Mouse (Mus musculus): ENCODE data around the gene Rac1.
A peak's percentile ranks its signal among the peaks of the same experiment; 100 is the strongest.

Gene Rac1

DNA sequence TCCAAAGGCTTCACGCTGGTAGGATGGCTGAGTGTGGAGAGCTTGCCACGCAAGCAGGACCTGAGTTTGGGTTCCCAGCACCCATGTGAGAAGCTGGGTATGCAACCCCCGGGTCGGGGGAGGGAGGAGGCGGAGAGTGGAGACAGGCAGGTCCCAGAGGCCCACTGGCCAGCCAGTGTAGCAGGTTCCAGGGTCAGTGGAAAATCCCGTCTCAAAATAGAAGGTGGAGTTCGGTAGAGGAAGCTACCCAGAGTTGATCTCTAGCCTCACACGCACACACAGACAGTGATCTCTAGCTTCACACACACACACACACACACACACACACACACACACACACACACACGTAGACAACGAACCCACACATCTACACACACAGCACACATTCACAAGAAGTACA, 34.7 kb downstream of the Rac1 start:
- DNase-seq (ENCODE audit: low read depth): no peak

DNA sequence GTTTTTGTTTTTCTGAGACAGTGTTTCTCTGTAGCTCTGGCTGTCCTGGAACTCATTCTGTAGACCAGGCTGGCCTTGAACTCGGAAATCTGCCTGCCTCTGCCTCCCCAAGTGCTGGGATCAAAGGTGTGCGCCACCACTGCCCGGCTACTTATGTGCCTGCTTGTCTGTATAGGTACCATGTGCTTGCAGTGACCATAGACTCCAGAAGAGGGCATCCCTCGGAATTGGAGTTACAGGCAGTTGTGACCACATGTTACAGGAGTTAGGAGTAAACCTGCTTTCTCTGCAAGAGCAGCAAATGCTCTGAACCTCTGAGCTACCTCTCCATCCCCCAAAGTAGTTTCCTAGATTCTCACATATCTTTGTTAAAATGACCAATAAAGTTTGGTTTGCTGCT, 36.1 kb downstream of the Rac1 start:
- DNase-seq (ENCODE audit: low read depth): no peak

DNA sequence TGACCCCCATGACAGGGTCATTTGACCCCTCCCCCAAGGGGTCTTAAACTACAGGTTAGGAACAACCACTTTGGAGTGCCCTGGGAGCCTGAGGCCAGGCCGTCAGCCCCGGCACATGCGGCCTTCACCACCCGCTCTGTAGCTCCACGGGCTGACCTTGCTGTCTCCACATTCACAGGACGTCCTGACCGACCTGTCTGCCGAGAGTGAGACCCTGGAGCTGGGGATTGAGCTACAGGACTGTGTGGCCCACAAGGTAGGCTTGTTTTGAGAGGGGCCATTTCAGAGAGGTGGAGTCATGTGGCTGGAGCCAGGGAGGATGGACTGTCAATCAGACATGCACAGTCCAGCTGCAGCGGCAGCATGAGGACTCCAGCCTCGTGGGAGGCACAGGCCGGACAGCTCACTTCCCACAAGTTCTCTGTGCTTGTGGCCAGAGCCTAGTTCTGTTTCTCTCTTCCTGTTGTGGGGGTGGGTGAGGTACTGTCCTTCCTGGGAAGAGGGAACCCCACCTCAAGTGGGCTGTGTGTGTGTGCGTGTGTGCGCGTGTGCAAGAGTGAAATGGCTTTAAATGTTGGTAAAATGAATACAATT, 38.0 kb downstream of the Rac1 start:
- no peak for DNase-seq (ENCODE audit: low read depth)

- no peak for DNase-seq (ENCODE audit: low read depth)
These were observed 39.8 kb downstream of the Rac1 start for GRCm38 (mm10) chr5:143487998-143488397.

- no peak for DNase-seq (ENCODE audit: low read depth)
These were observed 40.6 kb downstream of the Rac1 start for GRCm38 (mm10) chr5:143487193-143487592.

DNA sequence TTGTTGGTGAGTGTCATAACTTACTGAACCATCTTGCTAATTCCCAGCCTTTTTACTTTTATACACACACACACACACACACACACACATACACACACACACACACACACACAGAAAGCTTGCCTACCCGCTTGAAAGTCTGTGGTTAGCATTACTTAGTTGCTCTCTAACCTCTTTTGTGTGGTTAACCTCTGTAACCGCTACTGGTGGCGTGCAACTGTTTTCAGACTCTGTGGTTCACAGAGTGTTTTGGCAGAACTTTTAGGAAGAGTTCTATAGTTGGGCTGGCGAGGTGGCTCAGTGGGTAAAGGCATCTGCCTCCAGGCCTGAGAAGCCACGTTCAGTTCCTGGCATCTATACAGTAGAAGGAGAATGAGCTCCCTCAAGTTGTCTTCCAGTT, 42.9 kb downstream of the Rac1 start:
- DNase-seq (ENCODE audit: low read depth): peak; percentile 35

- no peak for DNase-seq (ENCODE audit: low read depth)
These were observed 49.9 kb downstream of the Rac1 start for GRCm38 (mm10) chr5:143477901-143478300.

DNA sequence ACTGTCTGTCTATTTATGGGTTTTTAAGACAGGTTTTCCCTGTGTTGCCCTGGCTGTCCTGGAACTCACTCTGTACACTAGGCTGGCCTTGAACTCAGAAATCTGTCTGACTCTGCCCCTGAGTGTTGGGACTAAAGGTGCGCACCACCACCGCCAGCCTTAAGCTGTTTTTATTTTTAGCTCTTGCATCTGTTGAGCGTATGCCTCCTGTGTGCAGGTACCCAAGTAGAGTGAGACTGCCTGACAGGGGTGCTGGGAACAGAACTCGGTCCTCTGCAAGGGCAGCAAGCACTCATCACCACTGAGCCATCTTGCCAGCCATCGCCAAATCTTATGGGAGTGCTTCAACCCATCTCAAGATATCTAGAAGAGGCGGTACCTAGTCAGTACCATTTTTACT, 51.8 kb downstream of the Rac1 start:
- no peak for DNase-seq (ENCODE audit: low read depth)

GRCm38 (mm10) chr5:143475153-143475844, 52.5 kb downstream of the Rac1 start:
- no peak for DNase-seq (ENCODE audit: low read depth)

DNA sequence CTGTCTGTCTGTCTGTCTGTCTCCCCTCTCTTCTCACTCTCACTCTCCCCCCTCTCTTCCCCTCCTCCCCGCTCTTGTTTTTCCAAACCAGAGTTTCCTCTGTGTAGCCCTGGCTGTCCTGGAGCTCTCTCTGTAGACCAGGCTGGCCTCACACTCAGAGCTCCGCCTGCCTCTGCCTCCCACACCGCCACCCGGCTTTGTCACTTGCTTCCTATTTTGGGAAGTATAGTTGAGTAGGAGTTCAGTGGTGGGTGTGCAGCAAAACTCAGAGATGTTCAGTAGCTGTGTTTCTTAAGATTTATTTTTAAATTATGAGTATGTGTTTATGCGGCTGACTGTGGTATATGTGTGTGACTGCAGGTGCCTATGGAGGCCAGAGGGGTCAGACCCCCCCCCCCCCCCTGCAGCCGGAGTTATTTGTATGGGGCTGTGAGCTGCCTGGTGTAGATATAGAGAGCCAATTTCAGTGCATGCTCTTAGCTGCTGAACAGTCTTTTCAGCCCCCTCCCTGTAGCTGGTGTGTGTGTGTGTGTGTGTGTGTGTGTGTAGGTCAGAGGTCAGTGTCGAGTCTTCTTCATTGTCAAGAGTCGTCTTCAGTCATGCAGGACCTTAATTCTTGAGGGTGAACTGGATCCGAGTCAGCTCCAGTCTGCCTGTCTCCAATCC, 55.8 kb downstream of the Rac1 start:
- DNase-seq (ENCODE audit: low read depth): no peak

DNA sequence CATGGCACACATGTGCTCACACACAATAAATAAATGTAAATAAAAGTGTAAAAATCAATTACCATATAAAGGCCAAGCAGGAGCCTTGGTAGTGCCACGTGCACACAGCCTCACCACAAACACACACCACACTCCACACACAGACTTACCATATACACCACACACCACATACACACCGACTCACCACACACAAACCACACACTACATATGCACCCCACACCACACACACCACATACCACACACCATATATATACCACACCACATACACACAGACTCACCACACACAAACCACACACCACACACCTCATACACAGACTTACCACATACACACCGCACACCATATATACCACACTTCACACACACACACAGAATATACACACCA, 56.7 kb downstream of the Rac1 start:
- no peak for DNase-seq (ENCODE audit: low read depth)

- DNase-seq (ENCODE audit: low read depth): no peak
These were observed 57.2 kb downstream of the Rac1 start for GRCm38 (mm10) chr5:143470421-143471164.

DNA sequence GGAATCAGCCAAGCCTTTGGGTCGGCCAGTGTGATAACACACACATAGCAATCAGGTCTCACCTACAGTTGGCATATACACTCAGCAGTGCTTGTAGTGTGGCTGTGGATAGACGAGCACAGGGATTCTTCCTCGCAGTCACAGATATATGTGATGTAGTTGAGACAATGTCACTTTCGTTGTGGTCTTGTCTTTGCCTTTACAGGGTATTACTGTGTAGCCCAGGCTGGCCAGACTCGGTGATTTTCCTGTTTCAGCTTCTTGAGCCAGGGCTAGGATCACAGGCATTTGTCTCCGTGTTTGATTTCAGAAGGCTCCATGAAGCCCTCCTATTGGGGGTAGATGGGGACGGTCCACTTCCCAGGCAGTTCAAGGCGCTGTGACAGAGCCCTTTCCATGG, 58.2 kb downstream of the Rac1 start:
- no peak for DNase-seq (ENCODE audit: low read depth)

DNA sequence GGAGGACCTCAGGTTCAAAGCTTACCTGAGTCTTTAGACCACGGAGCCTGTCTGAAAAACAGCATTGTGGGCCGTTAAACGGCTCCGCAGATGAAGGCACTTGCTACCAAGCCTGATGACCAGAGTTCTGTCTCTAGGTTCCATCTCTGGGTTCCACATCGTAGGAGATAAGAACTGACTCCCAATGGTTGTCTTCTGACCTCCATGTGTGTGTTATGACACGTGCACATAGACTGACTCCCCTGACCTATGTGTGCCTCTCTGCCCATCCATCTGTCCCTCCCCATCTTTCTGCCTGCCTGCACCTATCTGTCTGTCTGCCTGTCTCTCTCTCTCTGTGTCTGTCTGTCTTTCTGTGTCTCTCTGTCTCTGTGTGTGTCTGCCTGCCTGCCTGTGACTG, 59.9 kb downstream of the Rac1 start:
- no peak for DNase-seq (ENCODE audit: low read depth)

DNA sequence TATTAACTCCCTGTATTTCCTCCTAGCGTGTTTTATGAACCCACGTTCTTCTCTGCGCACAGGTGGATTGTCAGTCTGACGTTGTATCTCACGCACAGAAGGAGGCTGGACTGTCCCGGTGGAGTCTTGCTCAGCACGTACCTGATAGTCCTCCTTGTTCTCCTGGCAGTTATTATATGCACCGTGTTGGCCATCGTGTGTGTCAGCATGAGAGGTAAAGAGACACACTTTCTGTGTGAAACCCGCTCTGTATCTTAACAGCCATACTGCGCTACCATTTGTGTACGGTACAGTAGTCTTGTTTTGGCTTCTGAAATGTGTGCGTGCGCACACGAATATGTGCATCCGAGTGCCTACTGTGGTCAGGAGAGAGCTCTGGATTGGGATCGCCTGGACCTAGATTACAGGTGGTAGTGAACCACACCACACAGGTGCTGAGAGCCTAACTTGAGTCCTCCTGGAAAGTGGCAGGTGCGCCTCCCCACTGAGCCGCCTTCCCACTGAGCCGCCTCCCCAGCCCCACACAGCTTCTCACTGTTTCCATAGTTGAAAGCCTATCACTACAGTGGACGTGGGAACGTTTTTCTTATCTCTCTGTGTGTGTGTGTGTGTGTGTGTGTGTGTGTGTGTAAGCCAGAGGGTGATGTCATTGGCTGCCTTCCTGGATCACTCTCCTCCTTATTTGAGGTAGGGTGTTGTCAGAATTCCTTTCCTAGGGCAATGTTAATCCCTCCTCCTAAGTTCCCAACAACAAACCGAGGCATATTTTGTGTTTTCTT, 60.8 kb downstream of the Rac1 start:
- DNase-seq (ENCODE audit: low read depth): no peak

GRCm38 (mm10) chr5:143465156-143466085, 62.4 kb downstream of the Rac1 start:
- DNase-seq (ENCODE audit: low read depth): peak; percentile 16

DNA sequence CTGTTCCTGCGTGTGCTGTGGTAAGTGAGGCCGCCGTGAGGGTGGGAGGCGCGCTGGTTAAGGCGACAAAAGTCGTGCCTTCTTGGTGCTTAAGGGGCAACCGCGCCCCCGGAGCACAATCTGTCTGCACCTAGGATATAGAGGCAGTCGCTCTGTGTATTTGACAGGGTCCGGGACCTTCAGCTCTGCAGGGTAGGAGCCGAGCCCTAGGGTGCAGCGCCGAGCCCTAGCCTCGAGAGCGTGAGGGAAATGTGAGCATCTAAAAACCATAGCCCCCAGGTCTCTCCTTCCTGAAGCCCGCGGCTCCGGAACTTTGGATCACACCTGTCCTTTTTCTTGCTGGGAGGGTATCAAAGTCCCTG, 63.1 kb downstream of the Rac1 start:
- DNase-seq (ENCODE audit: low read depth): no peak

DNA sequence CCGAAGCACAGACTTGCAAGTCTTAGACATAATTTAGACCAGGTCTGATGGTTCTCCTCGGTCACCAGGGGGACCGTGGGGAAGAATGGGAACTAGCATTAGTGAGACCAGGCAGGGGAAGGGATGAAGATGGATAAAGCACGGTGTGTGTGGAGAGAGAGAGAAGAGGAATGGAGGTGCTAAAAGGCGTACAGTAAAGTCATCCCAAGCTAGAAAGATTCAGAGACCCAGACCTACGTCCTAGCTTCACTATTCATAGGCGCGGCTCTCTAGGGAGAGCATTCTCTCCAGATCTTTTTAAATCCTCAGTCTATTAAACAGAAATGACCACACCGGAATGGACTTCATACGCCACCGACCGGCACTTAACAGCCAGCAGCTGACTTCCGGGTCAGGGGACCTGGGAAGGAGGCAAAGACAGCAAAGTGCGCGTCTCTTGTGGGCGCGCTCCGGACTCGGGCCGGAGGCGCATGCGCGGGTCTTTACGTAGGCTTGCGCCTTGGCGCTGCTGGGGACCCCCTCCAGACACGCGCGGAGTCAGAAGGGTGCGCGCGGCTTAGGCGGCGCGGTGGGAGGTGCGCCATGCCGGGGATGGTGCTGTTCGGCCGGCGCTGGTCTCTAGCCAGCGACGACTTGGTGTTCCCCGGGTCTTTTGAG, 63.6 kb downstream of the Rac1 start, which contains the start of gene Daglb:
Daglb (plus strand) TSS at position 485 of the 657 bp plus-strand sequence.
- DNase-seq (ENCODE audit: low read depth): peak; percentile 90

DNA sequence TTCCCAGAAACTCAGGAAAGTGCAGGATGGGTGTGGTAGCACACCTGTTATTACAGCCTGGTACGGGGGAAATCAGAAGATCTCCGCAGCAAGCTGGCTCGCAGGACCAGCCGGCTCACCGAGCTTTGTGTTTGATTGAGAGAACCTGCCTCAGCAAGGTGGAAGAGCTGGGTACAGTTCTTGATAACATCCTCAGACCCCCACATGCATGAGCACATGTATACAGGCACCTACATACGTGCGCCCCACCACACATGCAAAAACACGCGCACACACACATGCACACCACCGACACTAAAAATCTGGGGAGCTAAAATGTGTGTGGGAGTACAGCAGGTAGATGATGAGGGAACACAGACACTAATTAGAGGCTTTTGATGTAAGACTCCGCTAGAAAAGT, 64.2 kb downstream of the Rac1 start:
- no peak for DNase-seq (ENCODE audit: low read depth)
